Mouse (Mus musculus) CD8-positive naive resting alpha-beta T cell, adult 57 days (primary cell): Measurements from ENCODE around the gene Ctso. TPM values are rescaled to one million over a fixed set of nuclear protein-coding genes. Genes with fewer than 3 reads are reported as not detected.

Experiments used
- total RNA-seq: library from RNA; stranded (reverse); gene quantifications from one replicate; pipeline ENCODE4 v1.2.4, GENCODE M21; 2023

Gene Ctso
- total RNA-seq, result 35.1 TPM

GRCm38 (mm10) chr3:81932141-81933101 is at the start of gene Ctso:
Ctso (plus strand) TSS chr3:81932601.

GRCm38 (mm10) chr3:81976102-81976501 is 43.7 kb downstream of the Ctso start, which contains the start of gene Tdo2:
Tdo2 (minus strand) TSS chr3:81976202.

GRCm38 (mm10) chr3:81981990-81982389 is 49.6 kb downstream of the Ctso start, which contains the start of gene Asic5:
Asic5 (plus strand) TSS chr3:81982290.

Other genes with a start within 250 kb of the Ctso start
- gene Tdo2, start 43.6 kb downstream of the Ctso start, total RNA-seq, result not detected
- not detected for gene Asic5, start 49.7 kb downstream of the Ctso start, total RNA-seq
- gene Gucy1b1, start 142.1 kb downstream of the Ctso start, total RNA-seq, result 3.6 TPM
- 1.9 TPM for gene Gucy1a1, start 213.2 kb downstream of the Ctso start, total RNA-seq